Mouse (Mus musculus): ENCODE results near the gene Srrt.

- TF ChIP-seq POLR2A (IDR thresholded peaks at IDR 0.05; ENCODE audit: borderline replicate concordance, extremely low read depth, insufficient read depth, insufficient read length, poor library complexity, severe bottlenecking) (0 out of 2 replicates have a peak, but pooled peaks have one; percentile 0), CTCF (IDR thresholded peaks at IDR 0.05; ENCODE audit: borderline replicate concordance, extremely low read depth, insufficient read depth, insufficient read length) (no peak)
These were observed 952 bp downstream of the Srrt start for GRCm38 (mm10) chr5:137306439-137307005.

Measured in brain, embryonic 14.5 days (tissue).